Mouse (Mus musculus) MEL-GATA-1-ER (cell line): Measurements from ENCODE around the gene Lrrc17.
"Not testable (repeated sequence)": the region's sequence is repeated elsewhere in the genome, so short reads cannot be mapped to it uniquely, and the experiment has no call there.

Source experiments
- DNase-seq: peaks from one replicate; pipeline ENCODE4 v3.0.0-alpha.2; 2012; ENCODE audit warnings: low read depth; ENCODE audit errors: extremely low read depth

Gene Lrrc17

GRCm38 (mm10) chr5:21532921-21533320 is 10.4 kb upstream of the Lrrc17 start:
- no peak for DNase-seq

GRCm38 (mm10) chr5:21542226-21542625 is 1.1 kb upstream of the Lrrc17 start:
- no peak for DNase-seq

- no peak for DNase-seq
These were observed 1.5 kb downstream of the Lrrc17 start for GRCm38 (mm10) chr5:21544821-21545220.

GRCm38 (mm10) chr5:21545227-21545626 is 1.9 kb downstream of the Lrrc17 start:
- no peak for DNase-seq

- no peak for DNase-seq
These were observed 2.4 kb downstream of the Lrrc17 start for GRCm38 (mm10) chr5:21545786-21546185.

GRCm38 (mm10) chr5:21547005-21547404 is 3.6 kb downstream of the Lrrc17 start:
- DNase-seq: no peak

- DNase-seq: no peak
These were observed 10.3 kb downstream of the Lrrc17 start for GRCm38 (mm10) chr5:21553685-21554084.

GRCm38 (mm10) chr5:21554732-21555131 is 11.4 kb downstream of the Lrrc17 start:
- no peak for DNase-seq

- no peak for DNase-seq
These were observed 13.1 kb downstream of the Lrrc17 start for GRCm38 (mm10) chr5:21556502-21556901.

- no peak for DNase-seq
These were observed 20.6 kb downstream of the Lrrc17 start for GRCm38 (mm10) chr5:21563936-21564335.

- DNase-seq: no peak
These were observed 22.2 kb downstream of the Lrrc17 start for GRCm38 (mm10) chr5:21565392-21566065.

GRCm38 (mm10) chr5:21567784-21568183 is 24.4 kb downstream of the Lrrc17 start:
- DNase-seq: no peak

- no peak for DNase-seq
These were observed 29.5 kb downstream of the Lrrc17 start for GRCm38 (mm10) chr5:21572764-21573416.

GRCm38 (mm10) chr5:21574386-21575209 is 31.2 kb downstream of the Lrrc17 start:
- DNase-seq: no peak

- no peak for DNase-seq
These were observed 31.8 kb downstream of the Lrrc17 start for GRCm38 (mm10) chr5:21575210-21575550.

GRCm38 (mm10) chr5:21578136-21578535 is 34.8 kb downstream of the Lrrc17 start:
- DNase-seq: no peak

- DNase-seq: peak; percentile 71
These were observed 43.4 kb downstream of the Lrrc17 start for GRCm38 (mm10) chr5:21586763-21587162.

GRCm38 (mm10) chr5:21587683-21588082 is 44.3 kb downstream of the Lrrc17 start:
- DNase-seq: peak; percentile 82

GRCm38 (mm10) chr5:21588220-21588619 is 44.9 kb downstream of the Lrrc17 start:
- DNase-seq: no peak

- DNase-seq: no peak
These were observed 48.7 kb downstream of the Lrrc17 start for GRCm38 (mm10) chr5:21592106-21592505.

GRCm38 (mm10) chr5:21593201-21593709 is 49.9 kb downstream of the Lrrc17 start:
- no peak for DNase-seq

GRCm38 (mm10) chr5:21599536-21599935 is 56.2 kb downstream of the Lrrc17 start:
- DNase-seq: not testable (repeated sequence)
